25 mouse cellular contexts compared by ENCODE assay signal in genomic region chr2:115070666-115071065, GRCm38 (mm10).
DNase-seq lines count a peak whose midpoint lies in the region; ATAC-seq and TF ChIP-seq lines count a peak whose summit lies in the region.
"Had no signal": no experiment of that assay in that cellular context is flagged by ENCODE, and none has a peak within 500 bp of the region (broad histone marks: within the 10 kb centered on the region; RNA-seq: fewer than 3 reads in every experiment).

No protein-coding gene starts in this region.

- no peaks in the 10 kb centered on the region for H3K36me3 ChIP-seq in limb, embryonic 13.5 days
- no peaks in the 10 kb centered on the region for H3K36me3 ChIP-seq in limb, embryonic 10.5 days
- H3K36me3 ChIP-seq: embryonic facial prominence, embryonic 10.5 days; embryonic facial prominence, embryonic 13.5 days; forebrain, embryonic 12.5 days; forebrain, embryonic 15.5 days; hindbrain, embryonic 12.5 days; hindbrain, embryonic 15.5 days had no signal

- no peak overlapping the region for H3K4me2 ChIP-seq in limb, embryonic 13.5 days (replicated peaks)
- H3K4me2 ChIP-seq: embryonic facial prominence, embryonic 13.5 days; forebrain, embryonic 12.5 days; forebrain, embryonic 15.5 days; heart, embryonic 11.5 days; hindbrain, embryonic 12.5 days; hindbrain, embryonic 15.5 days had no signal

- DNase-seq in layer of hippocampus, adult 2 months (ENCODE audit: low spot score in 2 of 2): peak; percentile 30 to 37
- no peak for DNase-seq in layer of hippocampus, postnatal 25 days (ENCODE audit: extremely low spot score in 1 of 2, low spot score in 1 of 2)
- no peak for DNase-seq in limb, embryonic 10.5 days (ENCODE audit: low spot score)
- DNase-seq in brain, adult 2 months (ENCODE audit: low read depth, low spot score): peak; percentile 57
- peak; percentile 57 for DNase-seq in telencephalon, adult 2 months (ENCODE audit: low read depth, low spot score)
- DNase-seq: adrenal gland, adult 2 months; adrenal gland, postnatal 14 days; cerebellum, adult 11-12 months; cerebellum, adult 8-10 months; cerebellum, postnatal 10 days; cerebellum, postnatal 36 days; embryo, embryonic 11 days; gastrocnemius, adult 2 months; gastrocnemius, postnatal 14 days; heart, adult 11 months had no signal

- TF ChIP-seq CTCF in layer of hippocampus, adult 2 months (conservative IDR thresholded peaks at IDR 0.05): no peak

- H3K4me1 ChIP-seq in limb, embryonic 13.5 days: peaks cover 14% of the 10 kb centered on the region; the same call in 1 of the 2 replicates
- H3K4me1 ChIP-seq in limb, embryonic 10.5 days: peaks cover 26% of the 10 kb centered on the region
- H3K4me1 ChIP-seq: embryonic facial prominence, embryonic 10.5 days; embryonic facial prominence, embryonic 13.5 days; forebrain, embryonic 12.5 days had no signal

- ATAC-seq in limb, embryonic 13.5 days (ENCODE audit: low FRiP score, low read depth): peak; percentile 28; the same call in 1 of the 2 replicates
- ATAC-seq: CD4-positive, CD25-positive, alpha-beta regulatory T cell, adult 4 months had no signal

- peak overlapping the region; percentile 62 for H3K27ac ChIP-seq in layer of hippocampus, adult 2 months
- H3K27ac ChIP-seq in limb, embryonic 13.5 days: no peak overlapping the region
- no peak overlapping the region for H3K27ac ChIP-seq in limb, embryonic 10.5 days
- H3K27ac ChIP-seq: embryonic facial prominence, embryonic 10.5 days; embryonic facial prominence, embryonic 13.5 days; forebrain, embryonic 12.5 days; forebrain, embryonic 15.5 days; gastrocnemius, adult 2 months; hindbrain, embryonic 12.5 days; hindbrain, embryonic 15.5 days had no signal

- 30% methylated on average over 3 of the region's 3 CpGs for WGBS in limb, embryonic 13.5 days
- WGBS in limb, embryonic 10.5 days: 68% methylated on average over 3 of the region's 3 CpGs

- no peak overlapping the region for H3K4me3 ChIP-seq in layer of hippocampus, adult 2 months
- no peak overlapping the region for H3K4me3 ChIP-seq in limb, embryonic 13.5 days
- no peak overlapping the region for H3K4me3 ChIP-seq in limb, embryonic 10.5 days
- H3K4me3 ChIP-seq: embryonic facial prominence, embryonic 10.5 days; embryonic facial prominence, embryonic 13.5 days; erythroblast, embryonic 14.5 days; forebrain, embryonic 12.5 days; forebrain, embryonic 15.5 days; gastrocnemius, adult 2 months; hindbrain, embryonic 12.5 days; hindbrain, embryonic 15.5 days had no signal

- H3K27me3 ChIP-seq in limb, embryonic 13.5 days: peaks cover 28% of the 10 kb centered on the region
- H3K27me3 ChIP-seq in limb, embryonic 10.5 days (ENCODE audit: low read depth, poor library complexity, severe bottlenecking): peaks cover 20% of the 10 kb centered on the region; the same call in 1 of the 2 replicates
- H3K27me3 ChIP-seq: embryonic facial prominence, embryonic 13.5 days; forebrain, embryonic 12.5 days; forebrain, embryonic 15.5 days; hindbrain, embryonic 12.5 days; hindbrain, embryonic 15.5 days had no signal

- H3K9ac ChIP-seq in limb, embryonic 13.5 days: no peak overlapping the region
- H3K9ac ChIP-seq: embryonic facial prominence, embryonic 13.5 days; forebrain, embryonic 12.5 days; forebrain, embryonic 15.5 days; hindbrain, embryonic 12.5 days; hindbrain, embryonic 15.5 days had no signal

- no peaks in the 10 kb centered on the region for H3K9me3 ChIP-seq in limb, embryonic 13.5 days
- no peaks in the 10 kb centered on the region for H3K9me3 ChIP-seq in limb, embryonic 10.5 days (replicated peaks)
- H3K9me3 ChIP-seq: embryonic facial prominence, embryonic 10.5 days; embryonic facial prominence, embryonic 13.5 days; forebrain, embryonic 12.5 days; forebrain, embryonic 15.5 days; hindbrain, embryonic 12.5 days; hindbrain, embryonic 15.5 days had no signal

Comparison
In these comparisons a context has a peak if more than half of its experiments do, and no peak if none do; other contexts are left out.
1. DNase-seq: peak in layer of hippocampus, adult 2 months (2 of 2), brain, adult 2 months (single experiment) and telencephalon, adult 2 months (single experiment); none in layer of hippocampus, postnatal 25 days (0 of 2) and limb, embryonic 10.5 days (single experiment).